Mouse (Mus musculus) kidney, adult 2 months (tissue): Measurements from ENCODE around the gene Rab22a.

Experiments used
- CTCF ChIP-seq: fragments of 200-500 bp; conservative IDR thresholded peaks from 2 replicates; pipeline ENCODE4 v1.5.1; 2011; ENCODE audit warnings: low read depth, mild to moderate bottlenecking, control low read depth, low read length, moderate library complexity, mixed read lengths; ENCODE audit not compliant: insufficient read depth, insufficient read length
- POLR2A ChIP-seq: fragments of 200-500 bp; IDR thresholded peaks from one replicate; pipeline ENCODE4 v1.6.1; 2011; ENCODE audit warnings: low read depth, low read length, control low read depth

- TF ChIP-seq POLR2A (no peak), CTCF (no peak)
Observed at GRCm38 (mm10) chr2:173744070-173744815, 84.7 kb downstream of the Rab22a start.
